Mouse (Mus musculus) ovary, postnatal 36 days (tissue): ENCODE data around the gene Nlrp2.

ENCODE experiments used
- DNase-seq: peaks from one replicate; pipeline ENCODE4 v3.0.0; 2022; ENCODE audit warnings: low spot score, mixed read lengths

The Nlrp2 gene

GRCm38 (mm10) chr7:5350935-5351334 lies at the start of gene Nlrp2:
Gene Nlrp2, minus strand, starts transcription at chr7:5351035.
- DNase-seq: no peak

- no peak for DNase-seq
These were observed 15.9 kb upstream of the Nlrp2 start for GRCm38 (mm10) chr7:5366724-5367123.

- no peak for DNase-seq
These were observed 12.8 kb upstream of the Nlrp2 start for GRCm38 (mm10) chr7:5363599-5363998.

- no peak for DNase-seq
These were observed 598 bp downstream of the Nlrp2 start, which contains the start of gene Gm5065 for GRCm38 (mm10) chr7:5350237-5350636. Gene Gm5065, plus strand, starts transcription at chr7:5350537.

- no peak for DNase-seq
These were observed 23.3 kb downstream of the Nlrp2 start for GRCm38 (mm10) chr7:5327511-5327910.

- no peak for DNase-seq
These were observed 62.6 kb downstream of the Nlrp2 start for GRCm38 (mm10) chr7:5288281-5288680.

- no peak for DNase-seq
These were observed 87.8 kb downstream of the Nlrp2 start for GRCm38 (mm10) chr7:5263051-5263450.
